Mouse (Mus musculus) T-helper 2 cell (primary cell): ENCODE measurements around the gene Idh1.
"Not testable (repeated sequence)": the region's sequence is repeated elsewhere in the genome, so short reads cannot be mapped to it uniquely, and the experiment has no call there.

Experiments used
- in situ Hi-C: fragments of 300-600 bp; cut with MboI, MseI; formaldehyde crosslinking; loops from one replicate; pipeline ENCODE4 v1.15.1; 2025; ENCODE audit warnings: high pct_unique_total_duplicates

Gene Idh1

GRCm38 (mm10) chr1:65186287-65187073 is at the start of gene Idh1, which contains the start of gene Pikfyve:
Gene Idh1, minus strand, starts transcription at chr1:65186500.
Gene Pikfyve, plus strand, starts transcription at chr1:65186683.
- in situ Hi-C loops = no loop called here

- in situ Hi-C loops = no loop called here
Observed at GRCm38 (mm10) chr1:65230566-65230965, 44.3 kb upstream of the Idh1 start.

GRCm38 (mm10) chr1:65229768-65230167 is 43.5 kb upstream of the Idh1 start:
- in situ Hi-C loops = not testable (repeated sequence)

GRCm38 (mm10) chr1:65227681-65228080 is 41.4 kb upstream of the Idh1 start:
- in situ Hi-C loops = no loop called here

- in situ Hi-C loops = no loop called here
Observed at GRCm38 (mm10) chr1:65223654-65224053, 37.4 kb upstream of the Idh1 start.

- in situ Hi-C loops = no loop called here
Observed at GRCm38 (mm10) chr1:65217972-65218371, 31.7 kb upstream of the Idh1 start.

GRCm38 (mm10) chr1:65217567-65217966 is 31.3 kb upstream of the Idh1 start:
- in situ Hi-C loops = no loop called here

GRCm38 (mm10) chr1:65213214-65213613 is 26.9 kb upstream of the Idh1 start:
- in situ Hi-C loops = no loop called here

GRCm38 (mm10) chr1:65204299-65204698 is 18.0 kb upstream of the Idh1 start:
- in situ Hi-C loops = no loop called here

GRCm38 (mm10) chr1:65198861-65199260 is 12.6 kb upstream of the Idh1 start:
- in situ Hi-C loops = no loop called here

GRCm38 (mm10) chr1:65198425-65198824 is 12.1 kb upstream of the Idh1 start:
- in situ Hi-C loops = no loop called here

- in situ Hi-C loops = no loop called here
Observed at GRCm38 (mm10) chr1:65193226-65193625, 6.9 kb upstream of the Idh1 start.

- in situ Hi-C loops = no loop called here
Observed at GRCm38 (mm10) chr1:65190172-65190571, 3.9 kb upstream of the Idh1 start.

- in situ Hi-C loops = no loop called here
Observed at GRCm38 (mm10) chr1:65187074-65187430, 752 bp upstream of the Idh1 start.

- in situ Hi-C loops = no loop called here
Observed at GRCm38 (mm10) chr1:65185524-65186205, 635 bp downstream of the Idh1 start.

- in situ Hi-C loops = no loop called here
Observed at GRCm38 (mm10) chr1:65185011-65185410, 1.3 kb downstream of the Idh1 start.

GRCm38 (mm10) chr1:65183994-65184393 is 2.3 kb downstream of the Idh1 start:
- in situ Hi-C loops = no loop called here

- in situ Hi-C loops = no loop called here
Observed at GRCm38 (mm10) chr1:65181459-65181858, 4.8 kb downstream of the Idh1 start.

GRCm38 (mm10) chr1:65179634-65180249 is 6.6 kb downstream of the Idh1 start:
- in situ Hi-C loops = no loop called here

GRCm38 (mm10) chr1:65178902-65179432 is 7.3 kb downstream of the Idh1 start:
- in situ Hi-C loops = no loop called here

GRCm38 (mm10) chr1:65178126-65178901 is 8.0 kb downstream of the Idh1 start:
- in situ Hi-C loops = no loop called here

- in situ Hi-C loops = no loop called here
Observed at GRCm38 (mm10) chr1:65177452-65177851, 8.8 kb downstream of the Idh1 start.
